Mouse (Mus musculus) ovary, postnatal 10 days (tissue): ENCODE data around the gene Rpl6.
"Not testable (repeated sequence)": the region's sequence is repeated elsewhere in the genome, so short reads cannot be mapped to it uniquely, and the experiment has no call there.

Experiments used
- DNase-seq: peaks from one replicate; pipeline ENCODE4 v3.0.0; 2022; ENCODE audit warnings: low spot score

The Rpl6 gene

DNA sequence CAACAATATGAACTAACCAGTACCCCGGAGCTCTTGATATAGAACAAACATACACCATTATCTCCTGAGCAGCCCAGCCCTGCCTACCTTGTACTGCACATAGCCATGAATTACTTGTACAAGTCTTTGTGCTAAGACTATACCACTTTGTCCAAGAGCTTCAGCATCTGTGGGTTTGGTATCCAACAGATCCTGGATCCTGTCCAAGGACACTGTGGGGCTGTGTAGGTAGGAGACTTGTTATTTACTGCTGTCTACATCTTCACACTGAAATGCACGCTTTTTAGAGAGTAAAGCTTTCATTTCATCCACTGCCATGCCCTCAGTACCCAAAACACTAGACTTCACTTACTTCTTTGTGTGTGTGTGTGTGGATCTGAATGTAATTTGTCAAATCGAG lies 20.6 kb downstream of the Rpl6 start:
- DNase-seq = no peak

DNA sequence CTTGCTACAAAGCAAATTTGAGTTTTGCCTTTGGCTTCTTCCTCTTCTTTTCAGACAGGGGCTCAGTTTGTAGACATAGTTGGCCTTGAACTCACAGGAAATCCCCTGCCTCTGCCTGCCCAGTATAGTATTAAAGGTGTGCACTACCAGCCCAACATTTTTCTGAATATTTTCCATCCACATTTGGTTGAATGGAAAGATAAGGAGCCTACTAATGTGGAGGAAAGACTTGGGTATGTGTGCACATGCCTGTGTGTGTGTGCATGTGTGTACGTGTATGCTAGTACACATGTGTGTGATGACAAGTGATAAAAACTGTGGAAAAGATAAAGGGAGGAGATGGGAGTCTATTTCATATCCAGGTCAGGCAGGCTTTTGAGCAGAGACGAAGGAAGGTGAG lies 21.6 kb downstream of the Rpl6 start:
- no peak for DNase-seq

DNA sequence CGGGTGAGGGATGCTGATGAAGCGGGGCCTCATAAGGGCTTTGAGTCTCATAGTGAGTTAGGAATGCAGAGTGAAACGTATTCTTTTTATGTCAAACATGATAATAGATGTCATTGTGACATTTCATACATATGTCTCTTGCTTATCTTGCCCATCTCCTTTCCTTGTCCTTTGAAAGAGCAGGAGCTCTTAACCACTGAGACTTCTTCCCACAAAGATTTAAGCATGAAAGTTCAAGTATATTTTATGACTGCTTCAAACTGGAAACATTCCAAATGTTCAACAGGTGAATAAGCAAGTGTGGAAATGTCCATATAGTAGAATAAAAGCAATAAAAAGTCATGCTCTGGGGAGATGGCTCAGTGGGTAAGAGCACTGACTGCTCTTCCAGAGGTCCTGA lies 22.1 kb downstream of the Rpl6 start:
- no peak for DNase-seq

DNA sequence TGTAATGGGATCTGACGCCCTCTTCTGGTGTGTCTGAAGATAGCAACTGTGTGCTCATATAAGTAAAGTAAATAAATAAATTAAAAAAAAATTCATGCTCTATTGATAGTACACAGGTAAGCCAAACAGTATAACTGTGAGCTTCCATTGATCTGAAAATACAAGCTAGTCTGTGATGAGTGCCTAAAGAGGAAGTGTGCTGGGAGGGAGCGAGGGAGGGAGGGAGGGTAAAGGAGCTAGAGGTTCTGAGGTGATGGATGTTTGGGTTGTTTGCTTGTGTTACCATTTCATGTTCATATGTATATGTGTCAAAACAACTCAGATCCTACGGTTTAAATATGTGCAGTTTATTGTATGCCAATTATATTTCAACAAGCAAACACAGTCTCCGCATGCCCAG lies 22.6 kb downstream of the Rpl6 start:
- DNase-seq = no peak

DNA sequence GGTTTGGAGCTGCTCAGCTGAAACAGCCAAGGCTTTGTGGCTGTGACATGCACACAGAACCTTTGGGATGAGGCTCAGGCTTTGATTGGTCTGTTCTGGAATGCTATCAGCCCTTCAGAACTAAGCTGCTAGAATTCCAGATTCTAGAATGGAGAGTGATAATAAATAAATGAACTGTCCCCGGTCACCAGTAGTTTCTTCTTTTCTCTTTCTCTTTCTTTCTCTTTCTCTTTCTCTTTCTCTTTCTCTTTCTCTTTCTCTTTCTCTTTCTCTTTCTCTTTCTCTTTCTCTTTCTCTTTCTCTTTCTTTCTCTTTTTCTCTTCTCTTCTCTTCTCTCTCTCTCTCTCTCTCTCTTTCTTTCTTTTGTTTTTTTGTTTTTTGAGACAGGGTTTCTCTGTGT lies 23.0 kb downstream of the Rpl6 start:
- DNase-seq = not testable (repeated sequence)

DNA sequence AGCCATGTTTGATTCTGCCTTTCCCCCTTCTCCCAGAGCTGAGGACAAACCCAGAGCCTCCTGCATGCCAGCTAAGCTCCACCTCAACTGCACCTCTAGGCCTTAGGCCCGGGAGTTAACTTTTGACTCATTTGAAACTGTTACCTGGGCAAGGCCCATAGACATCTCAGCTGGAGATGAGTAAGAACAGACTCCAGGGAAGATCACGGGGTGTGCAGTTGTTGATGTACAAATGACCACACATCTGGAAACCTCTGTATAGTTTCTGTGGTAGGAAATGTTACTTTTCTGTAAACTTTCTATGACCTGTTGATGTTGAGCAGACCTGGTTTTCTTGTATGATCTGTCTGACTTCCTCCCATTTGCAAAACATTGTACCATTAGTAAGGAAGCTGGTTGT lies 24.9 kb downstream of the Rpl6 start:
- no peak for DNase-seq

DNA sequence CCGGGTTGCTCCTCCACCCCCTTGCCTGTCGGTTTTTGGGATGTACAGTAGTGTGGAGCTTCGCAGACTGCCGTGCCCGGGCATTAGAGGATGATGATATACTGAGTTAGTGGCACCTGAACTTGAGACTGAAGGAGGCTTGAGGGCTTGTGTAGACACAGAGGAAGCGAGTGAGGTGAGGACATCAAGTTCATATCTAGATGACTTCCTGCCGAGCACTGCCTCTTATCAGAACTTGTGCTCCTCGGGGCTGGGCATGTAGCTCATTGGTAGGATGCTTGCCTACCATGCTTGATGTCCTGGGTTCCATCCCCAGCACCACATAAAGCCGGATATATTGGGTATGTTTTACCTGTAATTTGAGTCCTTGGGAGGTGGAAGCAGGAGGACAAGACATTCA lies 26.5 kb downstream of the Rpl6 start:
- no peak for DNase-seq

DNA sequence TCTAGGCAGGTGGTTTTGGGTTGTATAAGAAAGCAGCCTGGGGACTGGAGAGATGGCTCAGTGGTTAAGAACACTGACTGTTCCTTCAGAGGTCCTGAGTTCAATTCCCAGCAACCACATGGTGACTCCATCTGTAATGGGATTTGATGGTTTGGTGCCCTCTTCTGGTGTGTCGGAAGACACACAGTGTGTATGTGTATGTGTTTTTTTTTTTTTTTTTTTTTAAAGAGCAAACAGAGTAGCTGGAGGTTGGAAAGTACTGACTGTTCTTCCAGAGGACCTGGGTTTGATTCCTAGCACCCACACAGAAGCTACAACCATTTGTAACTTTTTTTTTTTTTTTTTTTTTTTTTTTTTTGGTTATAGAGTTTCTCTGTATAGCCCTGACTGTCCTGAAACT lies 28.5 kb downstream of the Rpl6 start:
- DNase-seq = no peak

DNA sequence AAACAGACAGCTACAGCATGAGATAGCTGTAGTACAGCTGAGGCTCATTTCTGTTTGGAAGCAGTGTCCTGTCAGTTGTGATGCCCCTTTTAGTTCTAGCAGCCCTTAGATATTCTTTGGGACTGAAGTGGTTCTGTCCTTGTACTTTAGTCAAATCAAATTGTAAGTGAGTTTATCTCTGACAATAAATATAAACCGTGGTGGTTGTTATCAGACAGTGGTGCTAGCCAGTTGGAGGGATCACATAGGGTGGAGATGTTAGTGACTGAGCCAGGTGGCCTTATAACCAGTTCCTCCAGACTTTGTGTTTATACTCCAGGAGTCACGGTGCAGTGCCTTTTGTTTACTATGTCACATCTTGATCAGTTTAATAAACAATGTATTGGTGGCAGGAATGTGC lies 29.4 kb downstream of the Rpl6 start:
- DNase-seq = no peak

DNA sequence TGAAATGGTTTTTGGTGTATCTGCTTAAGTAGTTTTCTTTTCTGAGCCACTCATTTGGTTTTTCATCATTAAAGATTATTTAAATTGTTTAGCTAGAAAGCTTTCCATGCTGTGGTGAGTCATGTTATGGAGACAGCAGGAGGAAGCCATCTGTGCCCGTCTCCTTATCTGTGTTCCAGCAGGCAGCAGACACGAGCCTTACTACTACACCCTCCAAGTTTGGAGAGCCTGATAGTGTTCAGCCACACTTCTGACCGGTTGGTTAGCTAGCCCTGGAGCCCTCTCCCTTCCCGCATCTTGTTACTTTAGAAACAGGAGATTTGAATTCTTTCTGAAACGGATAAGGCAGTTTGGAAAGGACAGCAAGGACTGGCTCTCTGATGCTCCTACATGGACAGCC lies 31.9 kb downstream of the Rpl6 start:
- no peak for DNase-seq

DNA sequence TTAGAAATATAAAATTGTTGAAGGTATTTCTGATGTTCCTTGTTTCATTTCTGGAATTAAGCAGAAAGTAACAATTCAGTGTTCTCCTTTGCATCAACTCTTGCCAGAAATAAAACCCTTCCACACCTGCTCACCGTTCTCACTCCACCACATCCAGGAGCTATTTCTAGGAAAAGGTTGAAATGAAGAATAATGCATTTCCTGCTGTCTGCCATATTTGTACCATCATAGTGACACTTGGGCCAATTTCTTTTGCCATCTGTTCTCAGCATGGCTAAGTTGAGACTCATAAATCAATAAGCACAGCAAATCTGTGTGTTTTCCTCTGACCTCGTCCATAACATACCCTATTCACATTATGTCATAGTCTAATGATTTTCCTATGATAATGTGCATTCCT lies 33.9 kb downstream of the Rpl6 start:
- DNase-seq = no peak

DNA sequence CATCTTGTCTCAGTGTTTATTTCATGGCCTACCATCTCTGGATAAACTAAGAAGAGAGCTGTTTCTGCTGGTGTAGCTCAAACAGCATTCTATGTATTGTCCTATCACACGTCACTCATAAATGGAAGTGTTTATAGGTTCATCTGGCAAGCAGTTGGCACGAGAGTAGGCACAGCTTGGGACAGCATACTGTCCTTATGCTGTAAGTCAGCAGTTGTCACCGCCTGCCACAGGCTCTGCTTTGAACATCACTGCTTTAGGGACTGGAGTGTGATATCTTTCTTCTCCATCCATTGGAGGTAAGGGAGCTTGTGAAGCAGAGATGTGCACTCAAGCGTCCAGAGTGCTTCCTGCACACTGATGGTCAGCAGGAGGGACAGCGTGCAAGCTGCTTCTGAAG lies 35.6 kb downstream of the Rpl6 start:
- no peak for DNase-seq

DNA sequence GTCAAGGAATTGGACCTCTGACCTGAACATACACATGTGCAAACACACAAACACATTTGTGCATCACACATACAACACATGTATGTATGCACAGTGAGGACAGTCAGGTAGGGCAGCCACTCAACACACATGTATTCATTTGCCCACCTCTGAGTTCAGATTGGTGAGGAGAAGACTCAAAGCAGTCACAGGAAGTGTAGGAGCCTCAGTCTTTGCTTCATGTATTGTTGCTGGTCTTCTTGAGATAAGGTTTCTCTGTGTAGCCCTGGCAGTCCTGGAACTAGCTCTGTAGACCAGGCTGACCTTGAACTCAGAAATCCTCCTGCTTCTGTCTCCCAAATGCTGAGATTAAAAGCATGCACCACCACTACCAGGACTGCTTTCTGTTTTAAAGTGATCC lies 36.9 kb downstream of the Rpl6 start:
- DNase-seq = no peak

DNA sequence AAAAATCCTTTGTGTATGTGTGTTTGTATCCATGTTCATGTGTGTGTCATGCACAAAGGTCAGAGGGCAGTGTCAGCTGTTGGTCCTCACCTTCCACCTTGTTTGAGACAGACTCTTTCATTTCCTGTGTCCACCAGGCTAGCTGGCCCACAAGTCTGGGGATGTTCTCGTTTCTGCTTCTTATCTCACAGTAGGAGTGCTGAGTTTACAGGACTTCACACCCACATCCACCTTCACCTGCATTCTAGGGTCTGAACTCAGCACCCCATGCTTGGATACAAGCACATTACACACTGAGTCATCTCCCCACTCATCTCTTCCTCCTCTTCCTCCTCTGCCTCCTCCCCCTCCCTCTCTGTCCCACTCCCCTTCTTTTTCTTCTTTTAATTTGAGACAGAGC lies 38.0 kb downstream of the Rpl6 start:
- DNase-seq = no peak

DNA sequence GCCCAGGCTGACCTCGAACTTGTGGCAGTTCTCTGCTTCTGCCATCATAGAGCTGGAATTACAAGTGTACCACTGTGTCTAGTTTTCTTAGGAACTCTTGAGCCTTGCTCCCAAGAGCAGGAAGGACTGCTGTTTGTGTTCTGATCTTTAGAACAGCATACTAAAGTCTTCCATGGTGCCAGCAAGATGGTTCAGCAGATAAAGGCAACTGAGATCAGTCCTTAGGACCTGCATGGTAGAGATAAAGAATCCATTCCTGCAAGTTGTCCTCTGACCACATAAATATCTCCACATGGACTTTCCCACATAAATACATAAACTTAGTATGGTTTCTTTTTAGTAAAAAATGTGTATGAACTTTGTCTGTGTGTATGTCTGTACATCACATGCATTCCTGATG lies 38.4 kb downstream of the Rpl6 start:
- no peak for DNase-seq

DNA sequence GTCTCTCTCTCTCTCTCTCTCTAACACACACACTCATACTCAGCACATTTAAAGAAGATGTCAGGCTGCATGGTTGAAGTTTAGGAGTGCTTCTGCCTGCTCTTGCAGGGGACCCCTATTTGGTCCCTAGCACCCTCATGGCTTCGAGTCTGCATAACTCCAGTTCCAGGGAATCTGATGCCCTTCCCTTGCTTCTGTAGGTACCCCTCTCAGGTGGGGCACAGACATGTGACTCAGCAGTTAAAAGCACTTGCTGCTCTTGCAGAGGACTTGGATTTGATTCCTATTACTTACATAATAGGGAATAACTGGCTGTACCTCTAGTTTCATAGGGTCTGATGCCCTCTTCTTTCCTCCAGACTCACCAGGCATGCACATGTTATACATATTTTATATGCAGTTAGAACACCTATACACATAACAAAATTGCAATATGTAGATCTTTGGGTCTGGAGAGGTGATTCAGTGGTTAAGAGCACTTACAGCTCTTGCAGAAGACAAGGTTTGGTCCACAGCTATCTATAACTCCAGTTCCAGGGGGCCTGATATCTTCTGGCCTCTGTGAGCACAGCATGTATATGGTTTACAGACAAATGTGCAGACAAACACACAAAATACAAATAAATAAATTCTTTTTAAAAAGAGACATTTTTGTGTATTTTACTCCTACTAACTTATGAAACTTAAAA lies 39.5 kb downstream of the Rpl6 start:
- DNase-seq = no peak

DNA sequence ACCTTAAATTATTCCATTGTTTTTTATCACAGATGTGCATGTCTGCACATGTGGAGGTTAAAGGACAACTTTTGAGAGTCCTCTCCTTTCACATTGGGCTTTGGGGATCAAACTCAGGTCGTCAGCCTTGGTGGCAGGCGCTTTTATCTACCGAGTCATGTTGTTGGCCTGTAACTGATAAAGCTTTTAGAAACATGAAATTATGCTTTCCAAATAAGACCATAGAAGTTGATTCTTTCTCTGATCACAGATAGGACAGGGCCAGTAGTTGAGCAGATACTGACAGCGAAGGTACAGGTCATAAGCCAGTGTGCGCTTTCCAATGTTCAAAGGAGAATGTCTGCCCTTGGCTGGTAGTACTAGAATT lies 40.1 kb downstream of the Rpl6 start:
- DNase-seq = no peak

DNA sequence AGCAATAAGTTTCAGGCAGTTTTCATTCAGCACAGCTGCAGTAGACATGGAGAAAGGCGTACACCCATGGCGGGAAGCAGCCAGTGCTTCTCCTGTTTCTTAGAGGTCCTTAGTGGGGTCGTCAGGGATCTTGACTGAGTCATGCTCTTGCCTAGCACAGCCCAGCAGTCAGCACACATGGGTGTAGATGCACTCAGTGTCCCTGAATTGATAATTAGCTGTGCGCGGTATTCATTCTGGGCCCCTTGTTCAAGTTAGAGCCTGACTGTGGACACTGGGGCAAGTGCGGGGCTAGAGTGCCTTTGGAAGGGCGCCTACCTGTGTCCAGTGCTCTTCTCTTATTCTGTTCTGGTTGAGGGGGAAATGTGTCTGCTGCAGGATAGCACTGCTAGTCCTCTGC lies 40.9 kb downstream of the Rpl6 start:
- DNase-seq = no peak

DNA sequence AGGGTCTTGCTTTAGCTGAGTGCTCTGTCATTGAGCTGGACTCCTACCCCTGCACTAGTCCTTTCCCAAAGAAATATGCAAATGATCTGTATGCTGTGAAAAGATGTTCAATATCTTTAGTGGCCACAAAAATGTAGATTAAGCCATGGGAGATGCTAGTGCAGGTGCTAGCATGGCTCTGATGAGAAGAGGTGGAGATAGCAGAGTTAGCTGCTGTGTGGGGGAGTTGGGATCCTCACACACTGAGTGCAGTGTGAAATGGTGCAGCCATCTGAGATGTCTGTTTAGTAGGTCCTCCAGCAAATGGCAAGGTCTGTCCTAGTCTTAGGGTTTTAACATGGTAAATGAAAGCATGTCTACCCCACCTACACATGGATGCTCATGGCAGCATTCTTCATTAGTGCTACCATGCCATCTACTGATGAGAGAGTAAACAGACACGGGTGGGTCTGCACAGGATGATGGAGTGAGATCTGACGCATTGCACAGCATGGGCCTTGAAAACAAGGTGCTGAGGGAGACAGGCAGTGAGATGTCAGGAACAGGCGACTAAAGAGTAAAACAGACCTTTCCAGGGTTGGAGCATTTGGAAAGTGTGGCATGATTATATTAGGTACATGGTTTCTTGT lies 44.6 kb downstream of the Rpl6 start:
- no peak for DNase-seq

DNA sequence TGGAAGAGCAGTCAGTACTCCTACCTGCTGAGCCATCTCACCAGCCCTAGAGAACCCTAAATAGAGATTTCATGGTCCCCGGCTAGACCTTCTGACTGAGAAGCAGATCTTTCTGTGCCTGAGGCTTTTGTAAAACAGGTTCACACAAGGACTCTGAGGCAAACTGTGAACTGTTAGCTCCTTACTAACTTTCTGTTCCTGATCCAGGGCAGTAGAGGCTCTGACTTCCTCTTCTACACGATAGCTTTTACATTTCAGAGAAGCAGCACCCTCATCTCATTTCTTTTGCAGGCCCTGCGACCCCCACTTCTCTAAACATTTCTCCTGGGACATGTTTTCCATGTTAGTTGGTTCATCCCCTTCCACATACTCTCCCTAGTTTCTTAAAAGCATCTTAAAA lies 45.4 kb downstream of the Rpl6 start:
- no peak for DNase-seq

DNA sequence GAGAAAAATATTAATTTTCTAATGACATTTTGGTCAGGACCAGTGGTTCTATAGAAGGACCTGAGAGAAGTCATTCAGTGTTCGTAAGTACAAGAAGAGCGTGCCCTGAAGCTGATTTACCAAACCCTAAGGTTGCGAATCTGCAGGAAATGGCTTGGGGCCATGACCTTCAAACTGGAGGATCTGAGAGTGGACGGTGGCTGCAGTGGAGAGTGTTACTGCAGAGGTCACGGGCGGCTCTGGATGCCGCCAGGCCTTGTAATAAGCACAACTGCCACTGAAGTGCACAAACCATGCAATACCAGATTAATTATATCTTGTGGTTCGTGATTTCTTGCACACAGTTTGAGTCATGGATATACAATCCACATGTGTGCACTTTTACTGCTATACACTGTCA lies 47.5 kb downstream of the Rpl6 start:
- DNase-seq = no peak

DNA sequence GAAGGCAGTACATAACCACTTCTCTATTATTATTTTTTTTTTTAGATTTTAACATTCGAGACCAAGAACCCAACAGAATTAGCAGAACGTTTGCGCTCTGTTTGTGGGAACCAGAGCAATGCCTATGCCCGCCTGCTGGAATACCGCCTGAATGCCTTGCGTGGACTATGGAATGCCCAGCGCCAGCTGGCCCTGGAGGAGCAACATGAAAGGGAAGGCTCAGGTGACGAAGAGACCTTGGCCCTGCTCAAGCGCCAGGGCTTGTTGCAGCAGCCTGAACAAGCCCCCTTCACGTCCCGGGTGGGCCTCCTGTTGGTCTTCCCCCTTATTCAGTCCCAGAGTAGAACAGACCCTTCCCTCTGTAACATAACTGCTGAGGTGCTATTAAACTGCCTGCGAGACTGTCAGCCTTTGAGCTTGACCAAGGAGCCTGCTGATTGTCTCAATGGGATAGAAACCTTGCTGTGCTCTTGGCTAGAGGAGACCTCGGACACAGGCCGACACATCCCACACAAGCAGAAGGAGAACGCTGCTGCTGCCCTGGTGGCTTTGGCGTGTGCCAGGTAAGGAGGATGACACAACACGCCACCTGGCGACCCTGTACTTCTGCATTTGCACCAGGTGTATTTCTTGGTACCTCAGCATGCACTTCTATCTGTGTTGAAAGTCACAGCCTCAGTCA lies 49.7 kb downstream of the Rpl6 start:
- no peak for DNase-seq

DNA sequence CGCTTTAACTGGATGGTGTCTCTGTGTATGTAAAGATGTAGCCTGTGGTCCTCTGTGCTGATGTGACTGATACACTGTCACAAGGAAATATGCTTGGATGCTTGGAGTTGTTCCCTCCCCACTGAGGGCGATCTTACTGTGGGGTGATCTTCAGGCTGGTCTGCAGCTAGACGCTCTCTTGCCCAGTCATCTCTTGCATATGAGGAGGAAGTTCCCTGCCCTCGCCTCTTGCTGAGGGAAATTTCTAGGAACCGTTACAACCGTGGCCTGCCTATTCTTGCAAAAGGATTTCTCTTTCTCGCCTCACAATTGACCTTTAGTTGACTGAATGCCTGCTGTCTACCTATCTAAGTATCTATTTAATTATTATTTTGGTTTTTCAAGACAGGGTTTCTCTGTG lies 50.7 kb downstream of the Rpl6 start:
- DNase-seq = no peak
